Mouse (Mus musculus) urinary bladder, postnatal 4 days (tissue): ENCODE data around the gene Elp5.
"Not testable (repeated sequence)": the region's sequence is repeated elsewhere in the genome, so short reads cannot be mapped to it uniquely, and the experiment has no call there.

Experiments used
- DNase-seq, 2 experiments: peaks; one replicate each; pipeline ENCODE4 v3.0.0; 2021 to 2022; ENCODE audit warnings: low spot score in 2 of 2

Gene Elp5

GRCm38 (mm10) chr11:69935137-69935879, 47.0 kb downstream of the Elp5 start, which contains the start of gene Ybx2:
Ybx2 (plus strand) TSS chr11:69935796.
- peak; percentile 75 to 86 for DNase-seq

- DNase-seq, result no peak
Observed at GRCm38 (mm10) chr11:69934681-69935080, 47.6 kb downstream of the Elp5 start.

GRCm38 (mm10) chr11:69934169-69934568, 48.1 kb downstream of the Elp5 start:
- DNase-seq, result peak; percentile 84 to 97

GRCm38 (mm10) chr11:69933066-69933465, 49.3 kb downstream of the Elp5 start:
- no peak for DNase-seq

- DNase-seq, result no peak
Observed at GRCm38 (mm10) chr11:69932254-69932653, 50.1 kb downstream of the Elp5 start.

GRCm38 (mm10) chr11:69931769-69932168, 50.5 kb downstream of the Elp5 start:
- no peak for DNase-seq

- DNase-seq, result no peak
Observed at GRCm38 (mm10) chr11:69930967-69931537, 51.3 kb downstream of the Elp5 start.

GRCm38 (mm10) chr11:69930176-69930575, 52.1 kb downstream of the Elp5 start:
- DNase-seq, result not testable (repeated sequence)

- no peak for DNase-seq
Observed at GRCm38 (mm10) chr11:69929712-69930111, 52.6 kb downstream of the Elp5 start.

- DNase-seq, result no peak
Observed at GRCm38 (mm10) chr11:69927501-69927900, 54.8 kb downstream of the Elp5 start.

- DNase-seq, result no peak
Observed at GRCm38 (mm10) chr11:69922796-69923195, 59.5 kb downstream of the Elp5 start.

- no peak for DNase-seq
Observed at GRCm38 (mm10) chr11:69922012-69922756, 60.1 kb downstream of the Elp5 start.

GRCm38 (mm10) chr11:69921114-69922011, 61.0 kb downstream of the Elp5 start, which contains the start of gene Eif5a:
Eif5a (minus strand) TSS chr11:69921958.
- DNase-seq, result peak; percentile 100

- DNase-seq, result no peak
Observed at GRCm38 (mm10) chr11:69920266-69921031, 61.9 kb downstream of the Elp5 start.

- DNase-seq, result peak; percentile 58 to 78
Observed at GRCm38 (mm10) chr11:69919661-69920265, 62.6 kb downstream of the Elp5 start.

GRCm38 (mm10) chr11:69919053-69919452, 63.3 kb downstream of the Elp5 start:
- DNase-seq, result no peak
